Mouse (Mus musculus) midbrain, embryonic 16.5 days (tissue): ENCODE results near the gene Cd300c2. TPM values are rescaled to one million over a fixed set of nuclear protein-coding genes. Genes with fewer than 3 reads are reported as not detected.

ENCODE experiments used
- ATAC-seq: fragments of 200-750 bp; cut with Nextera tagmentation; 2 replicates; pipeline ENCODE4 v1.8.0; 2017; ENCODE audit warnings: moderate TSS enrichment
- H3K27ac ChIP-seq: fragments of 300-500 bp; sonication (generic); 2 replicates; pipeline ENCODE4 v1.5.1; 2014; ENCODE audit warnings: mild to moderate bottlenecking, low read length, mixed read lengths
- H3K27me3 ChIP-seq: fragments of 300-500 bp; sonication (generic); 2 replicates; pipeline ENCODE4 v1.6.1; 2014; ENCODE audit warnings: low read depth, low read length, mixed read lengths; ENCODE audit not compliant: control insufficient read depth, insufficient read depth
- H3K36me3 ChIP-seq: fragments of 300-500 bp; sonication (generic); 2 replicates; pipeline ENCODE4 v1.6.1; 2014; ENCODE audit warnings: mild to moderate bottlenecking, low read length, moderate library complexity, mixed read lengths; ENCODE audit not compliant: control insufficient read depth, insufficient read depth
- H3K4me1 ChIP-seq: fragments of 300-500 bp; sonication (generic); 2 replicates; pipeline ENCODE4 v1.6.1; 2014; ENCODE audit warnings: mild to moderate bottlenecking, low read length, mixed read lengths; ENCODE audit not compliant: control insufficient read depth, insufficient read depth
- H3K4me2 ChIP-seq: fragments of 300-500 bp; sonication (generic); 2 replicates; pipeline ENCODE4 v1.6.1; 2014; ENCODE audit warnings: mild to moderate bottlenecking, low read length, mixed read lengths
- H3K4me3 ChIP-seq: fragments of 300-500 bp; sonication (generic); 2 replicates; pipeline ENCODE4 v1.5.1; 2014; ENCODE audit warnings: low read depth, mild to moderate bottlenecking, low read length, moderate library complexity, mixed read lengths
- H3K9ac ChIP-seq: fragments of 300-500 bp; sonication (generic); 2 replicates; pipeline ENCODE4 v1.6.1; 2014; ENCODE audit warnings: low read depth, low read length, mixed read lengths
- H3K9me3 ChIP-seq: fragments of 300-500 bp; sonication (generic); replicated peaks from 2 replicates; pipeline ENCODE4 v1.6.1; 2014; ENCODE audit warnings: mild to moderate bottlenecking, low read length, mixed read lengths; ENCODE audit not compliant: control insufficient read depth, poor library complexity, severe bottlenecking
- WGBS: fragments of 180-500 bp; shearing (Covaris S2); extraction: QIAGEN DNeasy Blood & Tissue Kit; methylation state at CpG from one replicate; pipeline ENCODE4 v1.1.7; 2014; 5-methylcytosine and 5-hydroxymethylcytosine counted together
- polyA plus RNA-seq: library from polyadenylated mRNA; unstranded; fragments of >200 nt; fragmentation: Nextera tagmentation; extraction: Ambion mirVana; gene quantifications from 2 replicates; pipeline ENCODE4 v1.2.1, GENCODE M21; 2015

The Cd300c2 gene
- polyA plus RNA-seq, 1 experiment from 2014 or later = 0.95 TPM

GRCm38 (mm10) chr11:114972726-114973125 lies 29.0 kb downstream of the Cd300c2 start:
- H3K27me3 ChIP-seq = no peaks in the 10 kb centered on the region

GRCm38 (mm10) chr11:114968752-114969207 lies 32.9 kb downstream of the Cd300c2 start, which contains the start of gene Cd300c:
Gene Cd300c, minus strand, starts transcription at chr11:114969157.
- no peaks in the 10 kb centered on the region for H3K27me3 ChIP-seq
- no peak within 1 kb of the TSS for H3K4me3 ChIP-seq
- H3K36me3 ChIP-seq = no peaks in the 10 kb centered on the region
- no peaks in the 10 kb centered on the region for H3K9me3 ChIP-seq
- H3K4me1 ChIP-seq = no peaks in the 10 kb centered on the region
- no peak within 1 kb of the TSS for H3K9ac ChIP-seq
- no peak within 1 kb of the TSS for H3K4me2 ChIP-seq
- WGBS = 82% methylated on average over 9 of the region's 9 CpGs
- no peak within 1 kb of the TSS for H3K27ac ChIP-seq
- ATAC-seq = no peak

More at GRCm38 (mm10) chr11:114972726-114973125, 29.0 kb downstream of the Cd300c2 start:
- no peak overlapping the region for H3K4me2 ChIP-seq
- no peaks in the 10 kb centered on the region for H3K4me1 ChIP-seq
- H3K4me3 ChIP-seq = no peak overlapping the region
- 75% methylated on average over 10 of the region's 10 CpGs for WGBS
- H3K27ac ChIP-seq = no peak overlapping the region
- H3K36me3 ChIP-seq = no peaks in the 10 kb centered on the region
- no peak for ATAC-seq
- H3K9me3 ChIP-seq = no peaks in the 10 kb centered on the region
- H3K9ac ChIP-seq = no peak overlapping the region

- H3K27me3 ChIP-seq = no peaks in the 10 kb centered on the region
- 71% methylated on average over 3 of the region's 3 CpGs for WGBS
- H3K27ac ChIP-seq = no peak overlapping the region
- H3K36me3 ChIP-seq = no peaks in the 10 kb centered on the region
- no peak for ATAC-seq
- H3K4me1 ChIP-seq = no peaks in the 10 kb centered on the region
- H3K9me3 ChIP-seq = no peaks in the 10 kb centered on the region
- H3K4me2 ChIP-seq = no peak overlapping the region
- H3K4me3 ChIP-seq = no peak overlapping the region
- no peak overlapping the region for H3K9ac ChIP-seq
Observed at GRCm38 (mm10) chr11:114965182-114965828, 36.4 kb downstream of the Cd300c2 start.

- H3K4me3 ChIP-seq = no peak overlapping the region
- no peak overlapping the region for H3K9ac ChIP-seq
- WGBS = 82% methylated on average over 1 of the region's 1 CpGs
- no peak for ATAC-seq
- no peaks in the 10 kb centered on the region for H3K9me3 ChIP-seq
- H3K36me3 ChIP-seq = no peaks in the 10 kb centered on the region
- H3K27me3 ChIP-seq = no peaks in the 10 kb centered on the region
- H3K4me1 ChIP-seq = no peaks in the 10 kb centered on the region
- no peak overlapping the region for H3K27ac ChIP-seq
- H3K4me2 ChIP-seq = no peak overlapping the region
Observed at GRCm38 (mm10) chr11:114960369-114960768, 41.3 kb downstream of the Cd300c2 start.

Other genes with a start within 250 kb of the Cd300c2 start
- 0.47 and 0.67 TPM in 2 replicates for gene Kif19a, start 236.5 kb downstream of the Cd300c2 start, polyA plus RNA-seq
- 19.6 and 20.6 TPM in 2 replicates for gene Btbd17, start 205.9 kb downstream of the Cd300c2 start, polyA plus RNA-seq
- gene Gpr142, start 203.0 kb downstream of the Cd300c2 start, polyA plus RNA-seq = not detected in 2 replicates
- gene Gprc5c, start 150.7 kb downstream of the Cd300c2 start, polyA plus RNA-seq = 5.4 and 7.4 TPM in 2 replicates
- 1.2 and 1.3 TPM in 2 replicates for gene Cd300a, start 111.8 kb downstream of the Cd300c2 start, polyA plus RNA-seq
- 0.07 TPM in 1 of 2 replicates, not detected in the other for gene Cd300lb, start 67.5 kb downstream of the Cd300c2 start, polyA plus RNA-seq
- not detected in 2 replicates for gene Cd300c, start 32.7 kb downstream of the Cd300c2 start, polyA plus RNA-seq
- gene Cd300ld, start 12.0 kb downstream of the Cd300c2 start, polyA plus RNA-seq = not detected in 2 replicates
- not detected in 2 replicates for gene Cd300ld2, start 14.3 kb upstream of the Cd300c2 start, polyA plus RNA-seq
- not detected in 2 replicates for gene Cd300ld4, start 25.1 kb upstream of the Cd300c2 start, polyA plus RNA-seq
- gene Cd300ld5, start 35.9 kb upstream of the Cd300c2 start, polyA plus RNA-seq = not detected in 2 replicates
- gene Cd300ld3, start 46.5 kb upstream of the Cd300c2 start, polyA plus RNA-seq = not detected in 2 replicates
- gene Cd300e, start 60.3 kb upstream of the Cd300c2 start, polyA plus RNA-seq = 0.11 TPM in 1 of 2 replicates, not detected in the other
- gene Rab37, start 89.6 kb upstream of the Cd300c2 start, polyA plus RNA-seq = 1.0 TPM in 2 replicates
- gene Cd300lf, start 132.1 kb upstream of the Cd300c2 start, polyA plus RNA-seq = 0.34 TPM in 1 of 2 replicates, not detected in the other
- gene Slc9a3r1, start 161.5 kb upstream of the Cd300c2 start, polyA plus RNA-seq = 47.5 and 57.5 TPM in 2 replicates
- gene Tmem104, start 185.6 kb upstream of the Cd300c2 start, polyA plus RNA-seq = 12.5 and 14.9 TPM in 2 replicates
- gene Nat9, start 186.0 kb upstream of the Cd300c2 start, polyA plus RNA-seq = 23.2 and 23.9 TPM in 2 replicates